Mouse (Mus musculus): ENCODE results near the gene Erich3.

The Erich3 gene

DNA sequence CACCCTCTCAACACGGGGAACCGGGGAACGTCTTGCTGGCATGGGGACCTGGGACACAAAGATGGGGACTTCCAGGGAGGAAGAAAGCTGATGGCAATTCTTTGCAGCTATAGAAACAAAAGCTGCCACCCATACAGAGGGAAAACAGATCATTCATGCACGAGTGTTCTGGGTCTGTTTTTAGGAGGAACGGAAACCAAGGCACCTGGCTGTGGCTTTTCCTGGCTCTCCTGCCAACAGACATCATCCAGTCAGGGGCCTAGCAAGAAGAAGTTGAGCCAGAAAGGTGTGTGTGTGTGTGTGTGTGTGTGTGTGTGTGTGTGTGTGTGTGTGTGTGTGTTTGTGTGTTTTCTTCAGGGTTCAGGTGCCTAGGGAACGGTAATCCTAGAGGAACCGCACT is at the start of gene Erich3:
Gene Erich3 (plus strand): TSS at position 315 of the 400 bp plus-strand sequence.
- DNase-seq (ENCODE audit: low read depth, low spot score) = no peak

DNA sequence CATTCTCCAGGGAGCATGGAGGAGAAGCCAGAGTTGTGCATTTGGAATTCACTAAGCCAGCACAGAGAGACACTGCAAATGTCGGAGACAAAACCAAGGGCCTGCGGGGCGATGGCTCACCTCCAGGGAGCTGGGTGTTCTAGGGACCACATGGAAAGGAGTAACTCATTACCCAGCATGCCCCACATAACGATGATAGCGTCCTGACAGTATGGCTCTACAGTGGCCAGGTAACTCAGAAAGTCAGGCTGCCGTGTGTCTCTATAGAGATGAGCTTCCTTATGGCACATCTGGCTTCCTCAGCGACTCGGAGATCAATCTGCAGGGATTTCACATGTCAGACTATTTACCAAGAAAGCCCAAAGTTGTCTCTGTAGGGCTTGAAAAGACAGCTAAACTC is 48.9 kb upstream of the Erich3 start:
- no peak for DNase-seq (ENCODE audit: low read depth, low spot score)

DNA sequence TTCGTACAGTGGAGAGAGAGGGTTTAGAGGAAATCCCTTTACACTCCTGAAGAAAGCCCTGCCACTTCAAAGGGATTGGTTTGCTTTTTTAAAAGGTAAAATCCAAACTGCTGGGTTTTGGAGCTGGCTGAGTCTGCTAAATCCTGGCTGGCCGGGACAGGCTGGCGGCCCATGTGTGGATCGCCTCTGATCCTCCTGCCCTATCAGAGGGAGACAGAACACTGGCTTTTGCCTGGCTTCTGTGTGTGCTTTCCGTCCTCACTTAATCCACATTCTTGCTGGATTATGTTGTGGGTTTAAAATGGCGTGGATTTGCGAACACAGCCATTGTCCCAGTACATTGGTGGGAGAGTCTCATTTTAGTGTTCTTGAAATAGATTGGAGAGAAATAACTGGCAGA is 48.4 kb upstream of the Erich3 start:
- no peak for DNase-seq (ENCODE audit: low read depth, low spot score)

DNA sequence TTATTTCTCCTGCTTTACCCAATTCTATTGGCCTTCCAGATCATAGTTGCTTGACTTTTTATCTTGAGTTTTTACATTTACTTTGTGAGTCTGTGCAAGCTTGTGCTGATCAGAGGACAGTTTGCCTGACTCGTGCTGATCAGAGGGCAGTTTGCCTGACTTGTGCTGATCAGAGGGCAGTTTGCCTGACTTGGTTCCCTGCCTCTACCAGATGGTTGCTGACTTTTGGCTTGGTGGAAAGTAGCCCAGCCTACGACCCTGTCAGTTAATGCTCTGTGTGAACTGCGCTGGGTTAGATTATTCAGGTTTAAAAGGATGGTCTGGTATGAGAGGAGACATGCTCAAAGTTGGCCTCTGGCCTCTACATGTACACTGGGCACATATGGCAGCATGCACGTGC is 47.6 kb upstream of the Erich3 start:
- DNase-seq (ENCODE audit: low read depth, low spot score) = no peak

DNA sequence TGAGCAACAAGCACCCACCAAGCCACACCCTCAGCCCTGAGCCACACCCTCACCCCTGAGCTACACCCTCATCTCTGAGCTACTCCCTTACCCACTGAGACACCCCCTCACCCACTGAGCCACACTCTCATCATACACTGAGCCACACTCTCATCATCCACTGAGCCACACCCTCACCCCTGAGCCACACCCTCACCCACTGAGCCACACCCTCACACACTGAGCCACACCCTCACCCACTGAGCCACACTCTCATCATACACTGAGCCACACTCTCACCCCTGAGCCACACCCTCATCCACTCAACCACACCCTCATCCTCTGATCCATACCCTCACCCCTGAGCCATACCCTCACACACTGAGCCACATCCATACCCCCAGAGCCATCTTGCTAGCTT is 35.4 kb upstream of the Erich3 start:
- no peak for DNase-seq (ENCODE audit: low read depth, low spot score)

DNA sequence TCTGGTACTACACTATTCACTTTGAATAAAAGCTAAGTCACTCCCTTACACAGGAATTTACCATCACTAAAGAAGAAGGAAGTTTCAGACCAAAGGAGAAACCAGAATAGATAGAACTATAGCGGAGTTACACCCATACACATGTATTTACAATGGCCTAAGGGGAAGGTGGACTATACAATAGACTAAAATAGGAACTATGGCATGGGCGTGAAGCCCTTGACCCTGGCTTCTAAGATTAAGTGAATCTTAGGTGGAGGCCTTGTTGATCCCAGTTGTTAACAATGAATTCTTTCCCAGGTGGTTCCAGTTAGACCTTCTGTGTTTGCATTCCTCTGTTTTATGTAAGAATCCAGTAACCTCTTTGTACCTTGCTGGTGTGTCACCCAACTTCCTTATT is 32.4 kb upstream of the Erich3 start:
- DNase-seq (ENCODE audit: low read depth, low spot score) = peak; percentile 83

DNA sequence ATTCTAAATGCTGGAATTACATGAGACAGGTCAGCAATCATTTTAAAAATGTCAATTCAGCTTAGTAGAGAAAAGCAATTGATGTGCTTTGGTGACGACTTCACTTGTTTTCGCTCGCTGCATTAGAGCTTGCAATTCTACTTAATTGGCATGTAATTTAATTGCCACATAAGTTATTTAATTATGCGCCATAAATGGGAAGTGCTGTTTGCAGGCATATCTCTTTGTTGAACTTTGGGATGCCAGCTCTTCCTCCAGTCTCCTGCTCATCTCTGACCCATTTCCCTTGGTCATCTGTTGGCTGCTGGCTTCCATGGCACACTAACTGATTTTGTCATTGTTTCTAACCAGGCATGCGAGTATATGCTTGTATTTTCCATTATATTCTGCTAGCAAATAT is 30.6 kb upstream of the Erich3 start:
- no peak for DNase-seq (ENCODE audit: low read depth, low spot score)

DNA sequence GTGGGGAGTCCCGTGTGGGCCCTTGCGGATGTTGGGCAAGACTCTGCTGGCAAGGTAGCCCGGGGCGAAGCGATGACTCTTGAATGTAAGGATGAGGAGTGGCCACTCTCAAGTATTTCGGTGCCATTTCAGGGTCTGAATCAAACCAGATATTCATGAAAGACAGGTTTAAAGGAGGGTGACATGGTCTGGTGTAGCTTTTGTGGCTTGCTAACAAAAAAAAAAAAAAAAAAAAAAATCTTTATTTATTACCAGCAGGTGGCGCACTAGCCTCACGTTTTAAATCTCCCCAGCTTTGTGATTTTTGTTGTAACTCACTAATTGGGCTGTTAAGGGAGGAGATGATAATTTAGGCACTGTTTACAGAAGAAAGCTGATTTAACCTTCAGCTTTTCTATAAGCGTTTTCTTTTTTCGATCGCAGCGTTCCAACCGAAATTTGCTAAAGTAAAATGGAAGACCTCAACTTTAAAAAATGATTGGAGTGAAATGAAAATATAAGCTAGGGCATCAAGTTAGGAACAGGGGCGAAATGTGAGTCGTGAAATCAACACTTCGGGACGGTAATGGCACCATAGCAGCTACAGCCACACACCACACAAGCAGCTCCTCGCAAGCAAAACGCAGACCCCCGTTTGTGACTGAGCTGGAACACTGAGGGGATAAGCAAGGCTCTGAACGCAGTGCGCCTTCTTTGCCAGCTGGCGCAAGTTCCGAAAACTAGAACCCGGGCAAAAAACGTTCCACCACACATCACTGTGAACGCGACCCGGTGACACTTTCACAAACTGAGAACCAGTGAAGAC is 16.8 kb upstream of the Erich3 start:
- peak; percentile 50 for DNase-seq (ENCODE audit: low read depth, low spot score)

DNA sequence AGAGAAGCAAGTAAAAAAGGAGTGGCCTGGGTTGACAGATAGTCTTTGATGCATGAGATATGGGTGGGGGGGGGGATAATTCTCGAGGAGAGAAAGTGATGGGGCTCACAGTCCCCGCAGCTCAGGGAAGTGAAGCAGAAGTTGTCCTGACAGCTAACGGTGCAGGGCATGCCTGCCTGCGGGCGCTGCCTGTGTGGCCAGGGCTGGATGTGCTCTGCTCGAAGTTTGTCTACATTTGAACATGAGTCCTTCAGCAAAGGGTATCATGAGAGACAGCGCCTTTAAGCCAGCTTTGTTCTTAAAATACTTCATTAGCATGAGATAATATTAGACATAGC is 16.2 kb upstream of the Erich3 start:
- no peak for DNase-seq (ENCODE audit: low read depth, low spot score)

DNA sequence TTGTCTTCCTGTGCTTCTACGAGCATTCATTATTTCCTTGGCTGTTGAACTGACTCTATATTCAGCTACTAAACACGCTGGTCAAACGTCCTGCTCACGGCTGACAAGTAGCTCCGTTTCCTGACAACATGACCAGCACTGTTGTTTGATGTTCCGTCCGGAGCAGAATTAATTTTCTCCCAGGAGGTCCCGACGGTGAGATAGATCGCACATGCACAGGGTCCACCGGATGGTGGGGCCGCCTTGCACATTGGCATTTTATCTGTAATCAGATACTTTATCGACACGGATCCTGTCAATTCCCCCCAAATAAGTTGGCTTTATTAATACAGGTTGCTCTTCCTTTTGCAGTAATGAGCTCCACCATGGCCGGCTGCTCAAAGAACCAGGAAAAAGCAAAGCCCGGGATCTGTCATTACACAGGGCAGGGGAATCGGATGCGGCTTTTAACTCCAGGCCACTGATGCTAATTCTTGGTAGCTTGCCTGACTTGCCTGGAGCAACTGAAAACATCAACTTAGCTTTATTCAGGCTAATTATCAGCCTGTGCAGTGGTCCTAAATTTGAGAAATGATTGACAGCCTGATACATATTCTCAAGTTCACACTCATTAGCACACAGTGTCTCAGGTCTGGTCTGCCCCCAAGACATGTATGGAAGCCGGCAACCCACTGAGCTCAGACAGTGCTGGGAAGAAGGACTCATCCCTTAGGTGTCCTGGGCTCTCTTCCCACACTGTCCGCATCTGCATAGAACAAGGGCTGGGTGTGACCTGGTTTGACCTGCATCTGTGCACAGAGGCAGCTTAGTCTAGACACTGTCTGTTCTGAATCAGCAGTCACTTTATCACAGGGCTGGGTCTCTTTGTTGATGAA is 14.0 kb upstream of the Erich3 start:
- DNase-seq (ENCODE audit: low read depth, low spot score) = peak; percentile 34

DNA sequence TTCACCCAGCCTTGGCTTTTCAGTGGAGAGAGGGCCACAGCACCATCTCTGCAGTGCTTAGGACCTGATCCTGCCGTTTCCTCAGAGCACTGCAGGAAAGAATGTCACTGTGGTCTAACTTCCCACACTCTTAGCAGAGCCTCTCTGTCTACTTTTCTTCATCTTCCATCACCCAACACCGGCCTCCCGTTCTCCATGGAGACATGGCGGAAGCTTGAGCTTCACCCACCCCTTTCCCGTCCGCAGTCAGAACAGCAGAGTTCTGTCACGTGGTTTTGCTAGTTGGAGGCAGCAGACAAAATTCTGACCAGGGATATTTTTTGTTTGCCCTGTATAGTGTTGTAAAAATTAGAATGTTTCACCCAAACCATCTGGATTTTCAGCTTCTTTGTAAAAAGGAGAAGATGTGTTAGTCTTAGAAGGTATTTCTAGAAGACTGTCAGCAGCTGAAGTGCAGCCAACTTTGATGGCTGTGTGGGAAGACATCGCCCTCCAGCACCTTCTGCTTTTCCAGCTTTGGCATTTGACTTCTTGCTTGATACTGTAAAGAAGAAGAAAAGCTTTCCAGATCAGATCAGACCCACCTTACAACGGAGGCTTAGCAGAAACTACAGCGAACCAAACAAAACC is 12.4 kb upstream of the Erich3 start:
- DNase-seq (ENCODE audit: low read depth, low spot score) = peak; percentile 12

DNA sequence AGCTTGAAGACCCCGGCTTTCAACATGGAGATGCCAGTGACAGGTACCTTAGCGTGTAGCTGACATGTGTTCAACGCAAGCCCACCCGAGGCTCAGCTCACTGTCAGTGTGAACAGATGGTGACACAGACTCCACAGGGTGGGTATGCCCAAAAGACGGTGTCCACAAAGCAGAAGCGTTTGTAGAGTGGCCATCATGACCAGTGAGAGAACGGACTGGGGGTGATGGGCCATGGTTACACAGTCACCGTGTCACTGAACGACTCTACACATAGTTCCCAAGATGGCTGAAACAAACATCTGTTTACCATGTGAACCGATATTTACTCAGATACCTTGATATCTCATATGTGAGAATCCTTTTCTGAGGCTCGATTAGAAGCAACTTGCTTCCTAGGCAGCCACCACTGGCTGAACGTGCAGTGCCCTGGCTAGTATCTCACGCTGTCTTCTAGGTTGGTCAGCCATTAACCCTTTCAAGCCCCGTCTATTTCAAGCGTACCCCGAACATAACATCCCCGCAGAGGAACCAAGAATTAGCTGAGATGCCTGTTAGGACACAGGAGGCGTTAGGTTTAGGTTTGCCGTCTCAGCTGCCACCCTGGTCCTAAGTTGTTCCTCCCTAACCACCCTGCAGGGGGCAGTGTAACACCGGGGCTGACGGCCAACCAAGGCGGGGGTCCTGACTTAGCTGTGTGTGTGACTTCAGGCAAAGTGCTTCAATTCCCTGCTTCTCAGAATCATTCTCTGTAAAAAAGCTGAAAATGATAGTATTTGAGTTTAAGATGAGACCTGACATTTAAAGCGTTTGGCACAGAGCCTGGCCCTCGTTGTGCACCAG is 10.9 kb upstream of the Erich3 start:
- DNase-seq (ENCODE audit: low read depth, low spot score) = peak; percentile 78

DNA sequence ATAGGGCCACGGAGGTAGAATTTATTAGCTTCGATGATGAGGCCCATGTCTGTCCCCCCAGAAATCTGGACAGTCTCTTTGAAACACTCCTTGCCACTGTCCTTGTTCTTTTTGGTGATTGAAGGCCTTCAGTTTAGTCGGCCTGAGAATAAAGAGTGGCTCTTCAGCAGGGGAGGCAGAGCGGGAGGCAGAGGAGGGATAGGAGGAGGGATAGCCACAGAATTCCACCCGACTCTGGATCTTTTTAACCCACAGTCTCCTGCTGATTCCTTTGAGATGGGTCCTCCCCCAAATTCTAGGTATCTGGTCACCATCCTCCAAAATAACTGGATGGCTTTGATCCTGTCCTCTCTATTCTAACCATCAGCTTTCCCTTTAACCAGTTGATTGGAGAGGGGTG is 10.2 kb upstream of the Erich3 start:
- DNase-seq (ENCODE audit: low read depth, low spot score) = no peak

DNA sequence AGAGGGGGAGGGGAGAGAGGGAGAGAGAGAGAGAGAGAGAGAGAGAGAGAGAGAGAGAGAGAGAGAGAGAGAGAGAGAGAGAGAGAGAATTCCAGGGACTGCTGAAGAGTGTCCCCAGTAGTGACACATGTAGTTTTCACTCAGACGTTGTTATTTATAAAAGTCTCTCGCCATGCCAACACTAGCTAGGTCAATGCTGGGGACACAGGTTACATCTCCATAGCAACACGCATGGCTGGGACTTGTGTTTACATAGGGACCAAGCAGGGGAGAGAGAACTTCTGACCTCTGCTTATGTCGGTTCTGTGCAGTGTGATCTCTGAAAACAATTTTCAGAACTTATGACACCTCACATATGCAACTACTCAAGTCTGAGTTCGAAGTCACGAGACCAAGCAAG is 9.4 kb upstream of the Erich3 start:
- peak; percentile 11 for DNase-seq (ENCODE audit: low read depth, low spot score)

DNA sequence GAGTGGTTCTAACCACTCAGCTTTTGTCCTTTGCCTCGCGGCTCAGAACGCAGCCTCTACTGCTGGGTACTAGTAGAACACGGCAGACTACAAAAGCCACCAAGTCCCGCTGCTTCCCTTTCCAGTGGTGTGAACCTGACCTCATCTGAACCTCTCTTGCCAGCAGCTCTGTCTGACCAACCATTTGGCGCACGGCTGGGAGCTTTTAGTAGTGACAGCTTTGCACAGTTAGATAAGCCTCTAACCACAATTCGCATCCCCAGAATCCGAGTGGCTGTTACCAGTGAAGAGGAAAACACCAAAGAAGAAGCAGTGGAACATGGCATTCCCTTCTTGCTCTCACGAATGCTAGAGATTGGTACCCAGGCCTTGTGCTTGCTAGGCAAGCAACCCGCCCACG is 8.8 kb upstream of the Erich3 start:
- no peak for DNase-seq (ENCODE audit: low read depth, low spot score)

DNA sequence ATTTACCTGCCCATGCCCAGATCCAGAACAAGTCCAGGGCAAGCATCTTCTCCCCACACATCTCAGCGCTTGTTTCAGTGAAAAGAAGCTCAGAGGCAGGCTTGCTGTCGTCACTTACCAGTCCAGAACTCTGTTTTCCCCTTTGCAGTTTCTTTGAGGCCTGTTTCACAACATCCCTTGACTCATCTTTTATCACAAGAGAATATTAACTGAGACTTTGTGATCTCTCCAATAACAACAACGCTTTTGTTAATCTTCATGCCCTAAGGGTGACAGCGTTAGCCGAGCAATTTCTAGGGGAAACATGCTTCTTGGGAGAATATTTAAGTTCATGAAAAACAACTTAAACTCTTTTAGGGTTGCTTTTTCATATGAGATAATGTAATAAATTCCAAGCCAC is 7.9 kb upstream of the Erich3 start:
- DNase-seq (ENCODE audit: low read depth, low spot score) = no peak

DNA sequence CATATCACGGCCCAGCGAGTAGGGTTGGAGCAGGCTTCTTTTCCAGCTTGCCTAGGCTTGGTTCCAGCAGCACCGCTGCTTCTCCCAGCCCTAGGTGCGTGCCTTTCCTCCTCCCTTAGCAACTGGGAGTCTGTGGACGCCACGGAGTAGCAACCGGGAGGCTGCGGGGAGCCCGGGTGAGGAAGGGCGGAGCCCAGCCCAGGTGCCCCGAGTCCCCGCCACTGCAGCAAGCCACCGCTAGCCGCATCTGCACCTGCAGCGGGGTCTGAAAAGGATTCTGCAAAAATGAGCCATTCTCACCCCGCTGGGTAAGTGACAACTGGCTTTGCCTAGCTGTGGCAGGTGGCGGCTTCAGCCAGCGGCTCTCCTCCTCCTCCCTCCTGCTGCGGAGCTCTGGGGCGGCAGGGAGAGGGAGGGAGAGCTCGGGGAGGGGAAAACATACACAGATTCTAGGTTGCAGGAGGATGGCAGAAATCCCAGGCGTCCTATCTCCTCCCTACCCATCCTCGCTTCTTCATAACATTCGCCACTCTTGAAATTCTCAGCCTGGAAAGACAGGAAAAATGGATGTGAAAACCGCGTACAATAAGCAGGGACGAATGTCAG is 420 bp downstream of the Erich3 start:
- peak; percentile 78 for DNase-seq (ENCODE audit: low read depth, low spot score)

DNA sequence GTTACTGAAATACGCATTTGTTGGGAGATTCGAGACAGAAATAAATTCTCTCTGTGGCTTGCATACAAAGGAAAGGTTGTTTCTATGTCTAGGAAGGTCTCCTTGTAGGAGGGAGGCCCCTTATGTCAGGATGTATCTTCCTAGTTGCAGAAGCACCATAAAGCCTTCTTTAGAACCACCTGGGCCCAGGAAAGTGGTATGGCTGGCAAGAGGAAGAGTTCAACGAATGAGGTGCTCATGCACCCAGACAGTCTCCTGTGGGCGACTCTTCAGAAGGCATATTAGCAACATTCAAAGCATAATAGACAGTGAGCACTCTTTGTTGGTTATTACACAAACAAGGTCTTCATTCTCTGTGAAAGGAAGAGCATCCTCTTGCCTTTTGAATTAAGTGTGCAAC is 977 bp downstream of the Erich3 start:
- no peak for DNase-seq (ENCODE audit: low read depth, low spot score)

DNA sequence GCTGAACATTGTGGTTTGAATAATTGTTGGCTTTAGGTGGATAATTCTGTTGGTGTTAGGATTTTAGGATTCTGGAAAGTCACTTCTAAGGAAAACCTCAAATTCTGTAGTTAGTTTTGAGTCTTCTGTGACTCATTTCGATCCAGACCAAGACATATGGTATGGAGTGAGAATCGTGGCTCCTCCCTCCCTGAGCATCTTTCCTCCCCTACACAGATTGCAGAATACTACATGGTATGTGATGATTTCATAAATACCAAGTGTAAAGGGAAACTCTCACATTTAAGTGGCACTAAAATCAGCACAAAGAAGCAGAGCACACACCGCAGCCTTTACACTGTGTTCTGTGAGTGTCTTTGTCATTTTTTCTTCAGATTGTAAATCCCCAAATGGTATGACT is 4.8 kb downstream of the Erich3 start:
- DNase-seq (ENCODE audit: low read depth, low spot score) = no peak

DNA sequence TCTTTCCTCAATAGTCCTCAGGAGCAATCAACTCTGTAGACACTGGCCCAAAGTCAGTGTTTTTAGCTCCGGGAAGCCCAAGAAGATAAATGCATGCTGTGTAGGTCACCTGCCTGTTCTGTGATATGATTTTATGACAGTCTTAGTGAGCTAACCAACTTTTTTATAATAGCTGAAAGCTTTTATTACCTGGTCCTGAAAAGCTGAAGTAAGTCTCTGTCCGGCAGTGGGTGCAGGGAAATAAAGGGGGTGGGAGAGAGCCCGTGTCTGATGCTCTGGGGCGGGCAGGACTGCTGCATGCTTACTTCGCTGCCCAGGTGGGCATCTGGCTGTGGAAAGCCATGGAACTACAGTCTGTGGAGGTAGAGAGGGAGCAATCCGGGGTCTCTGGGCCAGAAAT is 6.9 kb downstream of the Erich3 start:
- DNase-seq (ENCODE audit: low read depth, low spot score) = no peak

DNA sequence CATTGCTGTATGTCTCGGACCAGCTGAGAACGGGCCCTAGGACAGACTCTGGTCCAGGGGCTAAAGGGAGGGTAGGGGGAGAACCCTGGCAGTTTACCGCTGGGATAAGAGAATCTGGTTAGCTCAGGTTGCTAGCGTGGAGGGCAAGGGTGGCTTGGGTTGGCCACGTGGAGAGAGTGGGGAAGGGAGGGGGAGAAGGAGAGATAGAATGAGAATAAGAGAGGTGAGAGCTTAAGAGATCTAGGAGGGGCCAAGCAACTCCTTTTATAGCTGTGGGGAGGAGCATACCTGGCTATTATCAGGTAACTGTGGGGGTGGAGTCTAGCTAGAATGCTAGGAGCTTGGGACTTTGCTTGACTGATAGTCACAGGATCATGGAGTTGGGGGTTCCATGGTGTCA is 7.4 kb downstream of the Erich3 start:
- no peak for DNase-seq (ENCODE audit: low read depth, low spot score)

Data from ZHBTc4 (cell line).